Mouse (Mus musculus) lung, postnatal 4 days (tissue): ENCODE data around the gene Parvb.

Source experiments
- DNase-seq, 2 experiments: peaks; one replicate each; pipeline ENCODE4 v3.0.0; 2021

The Parvb gene

GRCm38 (mm10) chr15:84328870-84329269, 97.0 kb downstream of the Parvb start:
- no peak for DNase-seq

GRCm38 (mm10) chr15:84329940-84330339, 98.1 kb downstream of the Parvb start:
- no peak for DNase-seq

GRCm38 (mm10) chr15:84331066-84331612, 99.3 kb downstream of the Parvb start:
- DNase-seq = no peak

- no peak for DNase-seq
Measured at GRCm38 (mm10) chr15:84336281-84336817, 104.5 kb downstream of the Parvb start.

GRCm38 (mm10) chr15:84337599-84337998, 105.8 kb downstream of the Parvb start:
- no peak for DNase-seq

GRCm38 (mm10) chr15:84340926-84341325, 109.1 kb downstream of the Parvb start:
- no peak for DNase-seq

GRCm38 (mm10) chr15:84348769-84349168, 116.9 kb downstream of the Parvb start:
- DNase-seq = no peak

GRCm38 (mm10) chr15:84349915-84350738, 118.3 kb downstream of the Parvb start:
- no peak for DNase-seq

- DNase-seq = no peak
Measured at GRCm38 (mm10) chr15:84351342-84351741, 119.5 kb downstream of the Parvb start.

- peak; percentile 30 to 60 for DNase-seq
Measured at GRCm38 (mm10) chr15:84351915-84352844, 120.3 kb downstream of the Parvb start.

GRCm38 (mm10) chr15:84355081-84355480, 123.2 kb downstream of the Parvb start:
- DNase-seq = no peak

GRCm38 (mm10) chr15:84364746-84365145, 132.9 kb downstream of the Parvb start:
- DNase-seq = no peak
